Mouse (Mus musculus) urinary bladder, adult 2 months (tissue): Measurements from ENCODE around the gene Map4k4. TPM values are rescaled to one million over a fixed set of nuclear protein-coding genes. Genes with fewer than 3 reads are reported as not detected.

Source experiments
- DNase-seq: peaks from one replicate; pipeline ENCODE4 v3.0.0; 2022; ENCODE audit warnings: low spot score
- polyA plus RNA-seq: library from polyadenylated mRNA; depleted of rRNA; stranded (reverse); fragments of >200 nt; gene quantifications from 2 replicates; pipeline ENCODE4 v1.2.3, GENCODE M21; 2012; rRNA removed

The Map4k4 gene
- polyA plus RNA-seq, 1 experiment, result 56.1 TPM

DNA sequence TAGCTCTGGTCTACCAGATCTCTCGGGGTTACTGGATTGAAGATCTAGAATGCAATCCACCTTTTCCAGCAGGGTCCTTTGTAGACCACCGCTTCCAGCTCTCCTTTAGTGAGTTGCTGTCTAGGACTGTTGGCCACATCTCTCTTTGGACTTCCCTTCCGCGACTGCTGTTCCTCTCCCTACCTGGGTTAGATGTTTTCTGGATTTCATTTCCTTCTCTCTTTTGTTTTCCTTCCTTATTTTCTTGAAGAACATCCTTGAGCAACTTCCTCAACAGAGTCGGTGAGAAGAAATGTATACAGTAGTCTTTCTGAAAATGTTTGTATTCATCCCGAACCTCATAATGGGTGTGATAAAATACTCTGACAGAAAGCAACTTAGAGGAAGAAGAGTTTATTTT lies 137.1 kb downstream of the Map4k4 start:
- DNase-seq, result no peak

DNA sequence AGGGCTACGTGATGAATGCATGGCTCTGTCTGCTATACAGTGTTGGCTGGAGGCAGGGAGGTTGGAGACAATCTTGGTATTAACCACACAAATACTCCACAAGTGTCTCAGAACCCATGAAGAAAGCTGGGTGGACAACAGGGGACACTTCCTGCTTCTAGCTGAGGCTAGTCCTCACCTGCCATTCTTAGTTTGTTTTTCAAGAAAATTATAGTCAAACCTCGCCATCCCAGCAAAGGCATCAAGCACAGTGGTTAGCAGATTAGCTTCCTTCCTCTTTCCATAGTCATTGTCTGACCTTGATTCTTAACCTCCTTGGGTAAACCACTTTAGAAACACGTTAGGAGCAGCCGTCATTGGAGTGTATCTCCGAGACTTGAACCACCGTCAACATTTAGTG lies 145.0 kb downstream of the Map4k4 start:
- no peak for DNase-seq

DNA sequence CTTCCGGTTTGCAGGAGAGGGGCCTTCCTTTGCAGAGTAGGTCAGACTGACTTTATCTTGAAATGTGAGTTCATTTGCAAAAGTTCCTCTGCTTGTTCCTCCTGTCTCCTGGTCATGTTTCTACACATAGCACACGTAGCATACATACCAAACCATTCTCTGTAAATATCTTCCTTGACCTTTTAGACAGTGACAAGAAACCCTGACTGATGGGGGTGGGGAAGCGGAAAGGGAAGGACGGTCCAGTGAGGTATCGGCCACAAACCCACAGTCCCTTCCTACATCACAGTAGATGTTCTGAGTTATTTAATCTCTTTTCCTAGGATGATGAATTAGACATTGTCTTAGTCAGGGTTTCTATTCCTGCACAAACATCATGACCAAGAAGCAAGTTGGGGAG lies 145.9 kb downstream of the Map4k4 start:
- DNase-seq, result no peak

DNA sequence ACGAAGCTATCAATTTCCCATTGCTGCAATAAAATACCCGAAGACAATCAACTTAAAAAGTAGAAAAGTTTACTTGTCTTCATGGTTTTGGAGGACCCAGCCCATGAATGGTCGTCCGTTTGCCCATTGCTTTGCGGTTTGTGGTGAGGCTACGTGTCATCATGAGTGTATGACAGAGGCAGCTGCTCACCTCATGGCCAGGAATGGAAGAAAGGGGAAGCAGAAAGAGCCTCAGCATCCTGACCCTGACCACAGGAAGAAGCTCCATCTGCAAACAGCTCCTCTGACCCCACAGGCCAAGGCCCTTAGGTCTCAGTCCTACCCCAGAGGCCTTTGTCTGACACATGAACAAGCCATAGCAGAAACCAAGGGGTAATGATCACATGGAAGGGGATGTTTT lies 150.4 kb downstream of the Map4k4 start:
- no peak for DNase-seq

DNA sequence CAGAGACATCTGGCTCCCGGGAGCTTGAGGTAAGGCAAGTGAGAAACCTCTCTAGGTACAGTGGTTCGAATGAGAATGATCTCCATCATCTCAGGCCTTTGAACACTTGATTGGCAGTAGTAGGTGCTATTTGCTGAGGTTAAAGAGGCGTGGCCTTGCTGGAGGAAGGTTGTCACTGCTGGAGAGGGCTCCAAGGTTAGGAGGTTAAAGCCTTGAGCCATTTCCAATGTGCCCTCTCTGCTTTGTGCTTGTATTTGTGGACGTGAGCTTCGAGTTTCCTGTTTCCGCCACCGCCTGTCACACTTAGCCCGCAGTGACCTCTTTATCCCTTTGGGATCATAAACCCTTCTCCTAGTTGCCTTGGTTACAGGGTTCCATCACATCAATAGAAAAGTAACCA lies 151.4 kb downstream of the Map4k4 start:
- DNase-seq, result no peak

DNA sequence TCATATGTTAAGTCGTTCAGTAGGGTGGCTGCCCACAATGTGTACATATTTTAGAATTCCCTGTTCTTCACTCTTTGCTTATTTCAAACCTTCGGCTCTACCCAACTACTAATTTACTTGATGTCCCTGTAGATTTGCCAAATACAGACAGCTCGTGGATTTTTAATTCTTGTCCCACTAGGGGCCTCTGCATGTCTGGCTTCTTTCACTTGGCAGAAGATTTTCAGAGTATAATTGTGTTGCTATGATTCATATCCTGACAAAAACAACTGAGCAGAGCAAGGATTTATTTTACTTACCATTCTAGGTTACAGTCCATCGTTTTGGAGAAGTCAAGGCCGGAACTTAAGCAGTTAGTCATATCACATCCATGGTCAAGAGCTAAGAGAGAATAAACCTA lies 152.4 kb downstream of the Map4k4 start:
- no peak for DNase-seq

DNA sequence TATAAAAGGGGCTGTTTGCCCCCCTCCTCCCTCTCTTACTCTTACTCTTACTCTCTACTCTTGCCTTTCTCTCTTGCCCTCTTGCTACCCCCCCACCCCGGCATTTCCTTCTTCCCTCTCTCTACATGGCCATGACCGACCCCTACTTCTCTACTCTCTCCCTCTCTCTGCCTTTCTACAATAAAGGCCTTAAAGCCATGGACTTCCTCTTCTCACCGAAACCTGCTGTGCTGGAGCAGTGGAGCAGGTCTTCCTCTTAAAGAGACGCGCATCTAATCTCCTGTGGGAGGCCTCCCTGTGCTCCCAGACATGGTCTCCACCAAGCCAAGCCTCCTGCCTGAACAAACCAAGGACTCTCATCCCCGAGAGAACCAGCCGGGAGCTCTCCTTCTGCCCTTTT lies 154.3 kb downstream of the Map4k4 start:
- DNase-seq, result no peak

DNA sequence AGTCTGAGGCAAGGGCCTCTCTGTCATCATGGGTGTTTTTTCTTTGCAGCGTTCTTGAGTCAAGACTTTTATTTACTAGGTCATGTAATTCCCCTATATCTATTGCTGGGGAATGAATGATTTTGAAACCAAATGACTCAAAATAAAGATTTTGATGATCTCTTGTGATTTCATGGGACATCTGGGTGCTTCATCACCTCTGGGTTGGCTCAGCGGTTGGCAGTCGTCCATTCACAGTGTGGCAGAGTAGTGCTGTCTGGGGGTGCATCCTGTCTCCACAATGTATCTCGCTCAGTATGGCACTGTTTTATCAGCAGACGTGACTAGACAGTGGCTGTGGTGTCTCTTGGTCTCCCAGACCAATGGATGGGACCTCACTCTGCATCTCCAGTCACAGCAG lies 155.2 kb downstream of the Map4k4 start:
- DNase-seq, result no peak

DNA sequence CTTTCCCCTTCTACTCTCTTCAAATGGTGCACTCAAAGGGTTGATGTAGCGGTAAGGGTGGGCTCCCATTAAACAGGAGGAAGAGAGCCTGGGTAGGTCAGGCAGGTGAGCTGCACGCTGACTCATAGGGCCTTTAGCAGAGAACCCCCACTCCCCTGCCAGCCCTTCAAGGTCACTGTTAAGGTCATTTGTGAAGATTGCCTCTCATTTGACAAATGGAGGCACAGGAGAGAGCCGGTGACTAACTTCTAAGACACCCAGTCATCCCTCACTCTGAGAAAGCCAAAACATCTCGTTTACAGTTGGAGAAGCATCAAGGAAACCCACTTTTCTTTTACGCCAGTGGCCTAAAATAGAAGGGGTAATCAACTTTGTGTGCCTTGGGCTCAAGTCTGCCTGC lies 156.6 kb downstream of the Map4k4 start:
- DNase-seq, result no peak

DNA sequence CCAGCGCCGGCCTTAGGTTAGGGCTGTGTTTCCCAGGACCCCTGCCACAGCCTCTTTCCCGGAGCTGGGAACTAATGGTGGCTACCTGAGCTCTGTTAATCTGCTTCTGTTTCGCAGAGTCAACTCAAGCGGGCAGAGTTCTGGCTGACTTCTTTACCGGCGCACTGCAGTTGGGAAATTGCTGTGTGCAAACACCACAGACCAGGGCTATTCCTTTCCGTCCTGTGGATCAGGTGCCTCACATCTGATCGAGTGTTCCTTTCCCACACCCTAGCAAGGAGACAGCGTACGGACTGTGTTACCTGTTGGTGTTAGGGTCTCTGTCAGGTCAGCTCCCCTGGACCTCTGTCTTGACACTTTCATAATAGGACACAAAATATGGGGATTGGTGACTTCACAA lies 157.3 kb downstream of the Map4k4 start:
- no peak for DNase-seq

DNA sequence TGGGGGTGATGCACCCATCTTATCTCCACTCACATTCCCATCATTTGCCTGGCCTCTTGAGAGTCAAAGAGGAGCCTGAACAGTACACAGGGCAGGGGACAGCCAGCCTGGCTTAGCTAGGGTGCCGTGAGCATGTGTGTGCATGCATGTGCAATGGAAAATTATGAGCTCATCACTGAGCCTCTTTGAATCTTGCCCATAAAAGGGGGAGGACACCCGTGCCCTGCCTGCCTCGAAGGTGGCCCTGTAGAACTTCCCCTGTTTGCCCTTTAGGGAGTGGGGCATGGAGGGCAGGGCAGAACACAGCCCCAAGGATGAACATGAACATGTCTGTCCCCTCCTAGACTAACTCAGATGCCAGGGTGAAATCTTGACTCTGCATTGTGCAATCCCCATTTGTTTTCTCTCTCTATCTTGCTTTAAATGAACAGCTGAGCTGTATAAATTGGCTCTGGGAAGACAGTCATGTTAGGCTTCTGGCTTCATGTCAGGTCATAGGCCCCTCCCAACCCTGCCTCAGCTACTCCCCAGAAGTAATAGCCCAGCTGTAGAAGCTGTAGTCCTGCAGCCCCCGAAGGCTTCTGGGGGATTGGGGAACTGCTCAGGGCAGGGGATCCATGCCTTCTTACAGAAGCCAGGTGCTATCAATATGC lies 158.5 kb downstream of the Map4k4 start:
- no peak for DNase-seq

DNA sequence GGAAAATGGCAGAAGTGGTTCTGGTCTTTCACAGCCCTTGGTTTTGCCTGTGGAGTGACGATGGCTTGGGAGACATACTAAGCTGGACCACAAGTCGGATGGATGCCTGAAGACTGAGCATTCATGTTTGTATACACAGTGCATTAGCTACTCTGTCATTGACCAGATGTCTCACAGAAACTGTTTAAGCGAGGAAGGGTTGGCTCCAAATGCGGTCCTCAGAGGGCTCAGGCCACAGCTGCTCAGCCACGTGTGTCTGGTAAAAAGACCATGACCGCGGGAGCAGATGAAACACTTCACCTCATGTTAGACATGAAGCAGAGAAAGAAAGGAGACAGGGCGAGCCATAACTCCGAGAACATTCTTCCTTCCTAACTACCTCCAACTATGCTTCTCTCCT lies 160.6 kb downstream of the Map4k4 start:
- DNase-seq, result no peak

DNA sequence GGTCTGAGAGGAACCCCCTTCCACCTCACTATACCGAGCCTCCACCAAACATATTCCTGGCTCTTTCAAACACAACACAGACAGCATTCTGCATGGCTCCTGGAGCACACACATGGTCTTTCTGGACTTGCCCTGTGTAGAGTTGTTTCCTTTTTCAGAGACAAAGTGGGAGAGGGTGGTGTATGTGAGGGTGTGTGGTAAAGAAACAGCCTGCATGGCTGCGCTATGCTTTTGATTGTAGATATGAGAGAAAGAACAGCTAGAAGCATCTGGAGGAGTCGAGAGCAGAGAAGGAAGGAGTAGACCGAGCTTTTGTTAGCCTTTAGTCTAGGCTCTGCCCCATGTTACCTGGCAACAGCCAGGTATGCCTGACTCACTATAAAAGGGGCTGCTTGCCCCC lies 162.7 kb downstream of the Map4k4 start:
- DNase-seq, result no peak

DNA sequence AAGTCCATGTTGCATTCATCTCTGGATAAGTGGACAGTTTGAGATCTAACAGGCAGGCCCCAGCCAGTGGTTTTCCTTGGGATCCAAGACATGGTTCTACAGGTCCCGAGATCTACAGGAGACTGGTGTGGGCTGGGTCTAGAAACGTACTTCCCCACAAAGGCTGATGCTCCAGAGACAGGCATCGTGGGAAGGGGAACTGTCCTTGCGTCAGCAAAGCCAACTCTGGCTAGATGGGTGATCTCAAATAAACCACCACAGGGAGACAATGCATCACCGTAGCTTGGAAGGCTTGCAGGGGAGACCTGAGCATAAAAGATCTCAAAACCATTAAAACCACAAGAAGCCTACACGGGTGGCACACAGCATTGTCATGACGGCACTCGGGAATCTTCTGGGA lies 163.8 kb downstream of the Map4k4 start:
- DNase-seq, result no peak

DNA sequence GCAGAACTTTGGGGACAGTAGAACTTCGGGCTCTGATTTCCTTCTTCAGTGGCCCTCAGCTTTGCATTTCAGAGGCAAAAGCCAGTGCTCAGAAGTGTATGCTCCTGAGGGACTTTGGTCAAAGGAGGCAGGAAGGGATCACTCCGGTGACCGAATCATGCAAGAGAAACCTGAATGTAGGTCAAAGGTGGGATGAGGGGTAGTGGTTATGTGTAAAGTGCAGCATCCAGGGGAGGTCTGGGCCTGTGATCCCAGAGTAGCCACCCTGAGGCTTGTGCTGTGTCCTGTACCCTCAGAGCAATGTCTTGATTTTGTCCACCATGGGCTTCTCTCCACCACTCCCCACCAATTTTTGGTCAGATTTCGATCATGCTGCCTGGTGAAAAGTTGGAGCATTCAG lies 171.8 kb downstream of the Map4k4 start:
- no peak for DNase-seq

DNA sequence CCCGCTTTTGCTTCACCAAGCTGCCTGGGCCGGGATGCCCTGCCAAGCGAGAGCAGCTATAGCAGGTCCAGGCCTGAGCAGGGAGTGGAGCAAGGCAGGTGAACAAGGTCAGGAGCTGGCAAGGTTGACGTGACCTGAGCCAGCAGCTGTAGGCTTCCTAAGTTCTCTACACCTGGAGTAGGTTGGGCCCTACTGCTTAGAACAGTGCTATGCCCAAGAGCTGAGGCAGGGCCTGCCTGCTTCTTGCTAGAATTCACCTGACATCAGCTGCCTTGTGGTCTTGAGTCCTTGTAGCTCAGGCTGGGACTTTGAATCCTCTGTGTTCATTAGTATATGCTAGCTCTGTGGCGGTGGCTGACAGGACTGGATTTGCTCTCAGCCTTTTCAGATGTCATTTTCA lies 173.1 kb downstream of the Map4k4 start, which contains the start of gene Il1r2:
TSS of gene Il1r2 (plus strand) at position 301 of the 400 bp plus-strand sequence.
- no peak for DNase-seq

Other genes with a start within 250 kb of the Map4k4 start
- gene Creg2, start 249.4 kb upstream of the Map4k4 start, polyA plus RNA-seq, result 0.07 and 0.09 TPM in 2 replicates
- 0.10 and 0.23 TPM in 2 replicates for gene Rfx8, start 179.9 kb upstream of the Map4k4 start, polyA plus RNA-seq
- not detected in 2 replicates for gene Gm3646, start 95.6 kb upstream of the Map4k4 start, polyA plus RNA-seq
- gene Il1r2, start 173.2 kb downstream of the Map4k4 start, polyA plus RNA-seq, result 2.2 and 2.5 TPM in 2 replicates